Mouse (Mus musculus): ENCODE data around the gene Pde3b. TPM values are rescaled to one million over a fixed set of nuclear protein-coding genes. Genes with fewer than 3 reads are reported as not detected.

Pde3b gene
- total and polyA plus RNA-seq, 2 experiments from 2014 or later = 2.3 to 14.5 TPM

GRCm38 (mm10) chr7:114422224-114422623 lies 7.1 kb downstream of the Pde3b start:
- Histone ChIP-seq H3K9ac (no peak overlapping the region), H3K36me3 (ENCODE audit: insufficient read depth) (no peaks in the 10 kb centered on the region), H3K4me3 (ENCODE audit: low read depth, low read length) (no peak overlapping the region), H3K9me3 (ENCODE audit: low read length) (no peaks in the 10 kb centered on the region), H3K4me1 (ENCODE audit: insufficient read depth) (0 out of 2 replicates have a peak, but pooled peaks cover 4% of the 10 kb centered on the region), H3K4me2 (ENCODE audit: low read depth) (no peak overlapping the region), H3K27ac (ENCODE audit: low read depth, low read length) (no peak overlapping the region), H3K27me3 (ENCODE audit: insufficient read depth, low read length) (no peaks in the 10 kb centered on the region)
- TF ChIP-seq CTCF (IDR thresholded peaks at IDR 0.05; ENCODE audit: low read depth) = no peak
- 75% methylated on average over 3 of the region's 3 CpGs for WGBS
- no peak for ATAC-seq
- DNase-seq = no peak

- H3K27ac ChIP-seq (ENCODE audit: low read depth, low read length) = no peak overlapping the region
- H3K9me3 ChIP-seq (ENCODE audit: low read length) = no peaks in the 10 kb centered on the region
- no peak overlapping the region for H3K4me3 ChIP-seq (ENCODE audit: low read depth, low read length)
- WGBS = 89% methylated on average over 5 of the region's 5 CpGs
- no peak for TF ChIP-seq CTCF (IDR thresholded peaks at IDR 0.05; ENCODE audit: low read depth)
- no peak overlapping the region for H3K4me2 ChIP-seq (ENCODE audit: low read depth)
- H3K4me1 ChIP-seq (ENCODE audit: insufficient read depth) = no peaks in the 10 kb centered on the region
- no peak overlapping the region for H3K9ac ChIP-seq
- H3K27me3 ChIP-seq (ENCODE audit: insufficient read depth, low read length) = no peaks in the 10 kb centered on the region
- no peaks in the 10 kb centered on the region for H3K36me3 ChIP-seq (ENCODE audit: insufficient read depth)
- ATAC-seq = no peak
- DNase-seq = no peak
These were observed 14.7 kb downstream of the Pde3b start for GRCm38 (mm10) chr7:114429768-114430167.

- 74% methylated on average over 4 of the region's 4 CpGs for WGBS
- H3K4me2 ChIP-seq (ENCODE audit: low read depth) = no peak overlapping the region
- no peaks in the 10 kb centered on the region for H3K9me3 ChIP-seq (ENCODE audit: low read length)
- H3K4me1 ChIP-seq (ENCODE audit: insufficient read depth) = no peaks in the 10 kb centered on the region
- no peak overlapping the region for H3K9ac ChIP-seq
- no peak overlapping the region for H3K27ac ChIP-seq (ENCODE audit: low read depth, low read length)
- no peaks in the 10 kb centered on the region for H3K36me3 ChIP-seq (ENCODE audit: insufficient read depth)
- no peak overlapping the region for H3K4me3 ChIP-seq (ENCODE audit: low read depth, low read length)
- no peaks in the 10 kb centered on the region for H3K27me3 ChIP-seq (ENCODE audit: insufficient read depth, low read length)
- DNase-seq = no peak
- no peak for ATAC-seq
- no peak for TF ChIP-seq CTCF (IDR thresholded peaks at IDR 0.05; ENCODE audit: low read depth)
These were observed 16.9 kb downstream of the Pde3b start for GRCm38 (mm10) chr7:114431966-114432365.

DNA sequence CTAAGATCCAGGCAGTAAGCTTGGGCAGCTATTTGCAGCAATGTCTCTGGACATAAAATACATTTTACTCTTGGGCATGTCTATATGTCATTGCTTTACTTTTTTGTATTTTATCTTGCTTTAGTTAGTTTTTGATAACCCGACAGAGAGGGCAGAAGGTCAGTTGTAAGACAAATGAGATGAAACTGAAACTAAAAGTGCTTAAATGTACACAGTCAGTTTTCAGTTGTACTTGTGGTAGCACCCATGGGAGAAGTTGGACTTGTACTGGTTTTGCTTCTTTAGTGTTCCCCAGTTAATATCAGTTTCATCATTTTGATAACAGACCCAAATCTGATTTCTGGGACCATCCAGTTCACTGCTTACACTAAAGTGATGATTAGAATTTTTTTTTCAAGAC lies 24.6 kb downstream of the Pde3b start:
- 96% methylated on average over 1 of the region's 1 CpGs for WGBS
- H3K4me1 ChIP-seq (ENCODE audit: insufficient read depth) = no peaks in the 10 kb centered on the region
- H3K27me3 ChIP-seq (ENCODE audit: insufficient read depth, low read length) = no peaks in the 10 kb centered on the region
- H3K9me3 ChIP-seq (ENCODE audit: low read length) = no peaks in the 10 kb centered on the region
- ATAC-seq (no peak), DNase-seq (no peak)
- H3K9ac ChIP-seq = no peak overlapping the region
- TF ChIP-seq CTCF (IDR thresholded peaks at IDR 0.05; ENCODE audit: low read depth) = no peak
- no peak overlapping the region for H3K4me3 ChIP-seq (ENCODE audit: low read depth, low read length)
- no peaks in the 10 kb centered on the region for H3K36me3 ChIP-seq (ENCODE audit: insufficient read depth)
- no peak overlapping the region for H3K4me2 ChIP-seq (ENCODE audit: low read depth)
- no peak overlapping the region for H3K27ac ChIP-seq (ENCODE audit: low read depth, low read length)

GRCm38 (mm10) chr7:114440494-114440893 lies 25.4 kb downstream of the Pde3b start:
- H3K4me3 ChIP-seq (ENCODE audit: low read depth, low read length) = no peak overlapping the region
- no peak for TF ChIP-seq CTCF (IDR thresholded peaks at IDR 0.05; ENCODE audit: low read depth)
- H3K9me3 ChIP-seq (ENCODE audit: low read length) = no peaks in the 10 kb centered on the region
- no peaks in the 10 kb centered on the region for H3K27me3 ChIP-seq (ENCODE audit: insufficient read depth, low read length)
- no peak overlapping the region for H3K4me2 ChIP-seq (ENCODE audit: low read depth)
- no peaks in the 10 kb centered on the region for H3K36me3 ChIP-seq (ENCODE audit: insufficient read depth)
- H3K27ac ChIP-seq (ENCODE audit: low read depth, low read length) = no peak overlapping the region
- WGBS = 92% methylated on average over 1 of the region's 1 CpGs
- ATAC-seq (no peak), DNase-seq (no peak)
- no peaks in the 10 kb centered on the region for H3K4me1 ChIP-seq (ENCODE audit: insufficient read depth)
- H3K9ac ChIP-seq = no peak overlapping the region

DNA sequence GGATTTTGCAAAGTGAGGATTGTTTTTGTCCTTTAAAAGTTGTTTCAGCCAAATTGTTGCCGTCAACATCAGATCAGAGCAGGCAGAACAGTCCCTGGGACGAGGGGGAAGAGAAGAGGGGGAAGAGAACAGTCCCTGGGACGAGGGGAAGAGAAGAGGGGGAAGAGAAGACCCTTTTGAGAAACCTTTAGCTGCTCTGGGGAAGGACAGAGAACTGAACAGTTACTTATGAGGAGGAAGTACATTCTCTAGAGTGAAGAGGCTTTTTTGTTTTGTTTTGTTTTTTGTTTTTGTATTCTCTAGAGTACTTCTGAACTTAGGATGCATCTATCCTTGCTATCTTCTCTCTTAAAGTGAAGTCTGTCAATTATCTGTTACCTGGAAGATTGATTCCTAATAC lies 37.8 kb downstream of the Pde3b start:
- 57% methylated on average over 3 of the region's 3 CpGs for WGBS
- DNase-seq (no peak), ATAC-seq (no peak)
- no peak for TF ChIP-seq CTCF (IDR thresholded peaks at IDR 0.05; ENCODE audit: low read depth)
- Histone ChIP-seq H3K9me3 (ENCODE audit: low read length) (no peaks in the 10 kb centered on the region), H3K27me3 (ENCODE audit: insufficient read depth, low read length) (no peaks in the 10 kb centered on the region), H3K36me3 (ENCODE audit: insufficient read depth) (no peaks in the 10 kb centered on the region), H3K9ac (no peak overlapping the region), H3K4me1 (ENCODE audit: insufficient read depth) (no peaks in the 10 kb centered on the region), H3K4me3 (ENCODE audit: low read depth, low read length) (no peak overlapping the region), H3K4me2 (ENCODE audit: low read depth) (no peak overlapping the region), H3K27ac (ENCODE audit: low read depth, low read length) (no peak overlapping the region)

DNA sequence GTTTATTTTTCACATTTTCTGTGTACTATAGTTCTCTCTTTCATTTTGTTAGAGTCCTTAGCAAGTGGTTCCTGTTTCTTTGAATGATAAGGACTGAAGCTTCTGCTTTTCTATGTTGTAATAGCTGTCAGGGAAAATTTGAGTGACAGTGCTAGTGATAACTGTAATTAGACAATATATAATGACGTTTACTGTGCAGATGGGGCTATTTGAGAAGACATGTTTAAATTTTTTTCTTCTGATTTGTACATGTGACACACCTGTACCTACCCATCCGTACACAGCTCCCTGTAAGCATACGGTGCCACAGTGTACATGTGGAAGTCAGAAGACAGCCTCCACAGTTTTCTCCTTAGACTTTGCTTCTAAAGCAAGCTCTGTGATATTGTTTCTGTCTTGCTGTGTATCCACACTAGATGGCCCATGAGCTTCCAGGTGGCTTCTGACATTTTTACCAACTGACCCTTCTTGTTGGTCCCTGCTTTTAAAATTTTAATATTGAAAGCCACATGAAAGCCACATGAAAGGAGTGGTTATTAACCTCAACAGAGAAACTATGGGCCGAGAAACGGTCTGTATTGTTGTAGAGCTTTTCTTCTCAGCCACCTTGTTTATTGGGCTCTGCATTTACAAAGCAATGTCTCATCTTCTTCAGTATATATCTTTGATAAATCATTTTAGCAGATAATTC lies 38.4 kb downstream of the Pde3b start:
- ATAC-seq (no peak), DNase-seq (no peak)
- Histone ChIP-seq H3K4me2 (ENCODE audit: low read depth) (no peak overlapping the region), H3K4me3 (ENCODE audit: low read depth, low read length) (no peak overlapping the region), H3K27me3 (ENCODE audit: insufficient read depth, low read length) (no peaks in the 10 kb centered on the region), H3K4me1 (ENCODE audit: insufficient read depth) (no peaks in the 10 kb centered on the region), H3K9ac (no peak overlapping the region), H3K27ac (ENCODE audit: low read depth, low read length) (no peak overlapping the region), H3K36me3 (ENCODE audit: insufficient read depth) (no peaks in the 10 kb centered on the region), H3K9me3 (ENCODE audit: low read length) (no peaks in the 10 kb centered on the region)
- 81% methylated on average over 5 of the region's 5 CpGs for WGBS
- no peak for TF ChIP-seq CTCF (IDR thresholded peaks at IDR 0.05; ENCODE audit: low read depth)

All from forebrain, postnatal 0 days (tissue).